In the genomic region with DNA sequence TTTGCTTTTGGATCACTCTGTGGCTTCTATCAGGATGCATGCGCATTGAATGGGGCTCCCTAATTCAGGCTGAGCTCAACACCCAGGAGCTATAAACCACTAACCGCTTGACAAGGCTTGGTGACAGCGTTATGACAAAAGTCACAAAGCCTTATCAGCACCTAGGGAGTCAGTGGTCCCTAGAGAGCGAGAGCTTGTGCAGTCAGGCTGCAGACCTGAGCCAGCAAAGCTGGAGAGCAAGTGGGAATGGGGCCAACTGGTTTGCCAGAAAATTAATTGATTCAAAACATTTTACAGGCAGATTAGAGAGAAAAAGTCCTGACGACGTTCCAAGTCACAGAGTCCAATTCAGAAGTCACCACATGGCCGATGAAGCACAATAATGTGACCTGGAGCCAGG, we compare ENCODE assay signal across 8 mouse cellular contexts. TPM values are rescaled to one million over a fixed set of nuclear protein-coding genes. Genes with fewer than 3 reads are reported as not detected.
DNase-seq lines count a peak whose midpoint lies in the region; ATAC-seq lines count a peak whose summit lies in the region.

No protein-coding gene starts in this region.

- H3K9me3 ChIP-seq in forebrain, embryonic 16.5 days (ENCODE audit: control insufficient read depth, low read length): no peaks in the 10 kb centered on the region
- H3K9me3 ChIP-seq in hindbrain, embryonic 13.5 days: no peaks in the 10 kb centered on the region

- ATAC-seq in forebrain, embryonic 16.5 days: peak; percentile 65
- peak; percentile 43 for ATAC-seq in hindbrain, embryonic 13.5 days (ENCODE audit: low FRiP score)
- peak; percentile 31; the same call in 1 of the 2 replicates for ATAC-seq in megakaryocyte-erythroid progenitor cell, adult 5-6 weeks (replicated peaks; ENCODE audit: low FRiP score, low TSS enrichment, poor library complexity, severe bottlenecking)

- whole genome bisulfite sequencing in forebrain, embryonic 16.5 days: 22% methylated on average over 7 of the region's 7 CpGs
- 31% methylated on average over 7 of the region's 7 CpGs for WGBS in hindbrain, embryonic 13.5 days

- H3K4me3 ChIP-seq in forebrain, embryonic 16.5 days (replicated peaks; ENCODE audit: low read length): no peak overlapping the region
- no peak overlapping the region for H3K4me3 ChIP-seq in hindbrain, embryonic 13.5 days

- peak; percentile 50 for DNase-seq in adrenal gland, postnatal 14 days
- DNase-seq in adrenal gland, postnatal 25 days: no peak
- peak; percentile 45 to 47 for DNase-seq in B cell, adult 2 months
- no peak for DNase-seq in frontal cortex, postnatal 10 days (ENCODE audit: low spot score in 2 of 2)
- DNase-seq in frontal cortex, postnatal 36 days (ENCODE audit: low spot score in 2 of 2): no peak

- no peak overlapping the region for H3K9ac ChIP-seq in forebrain, embryonic 16.5 days (replicated peaks; ENCODE audit: low read depth, low read length)
- no peak overlapping the region for H3K9ac ChIP-seq in hindbrain, embryonic 13.5 days

- no peak overlapping the region for H3K4me2 ChIP-seq in forebrain, embryonic 16.5 days (ENCODE audit: low read length)
- H3K4me2 ChIP-seq in hindbrain, embryonic 13.5 days: no peak overlapping the region

- H3K27ac ChIP-seq in forebrain, embryonic 16.5 days (ENCODE audit: low read length): peak overlapping the region; percentile 19; the same call in 1 of the 2 replicates
- peak overlapping the region; percentile 86 for H3K27ac ChIP-seq in hindbrain, embryonic 13.5 days

- H3K4me1 ChIP-seq in forebrain, embryonic 16.5 days (replicated peaks; ENCODE audit: control insufficient read depth, insufficient read depth, low read length): peaks cover 13% of the 10 kb centered on the region
- peaks cover 13% of the 10 kb centered on the region for H3K4me1 ChIP-seq in hindbrain, embryonic 13.5 days (replicated peaks)

- H3K36me3 ChIP-seq in forebrain, embryonic 16.5 days (ENCODE audit: control insufficient read depth, insufficient read depth): peaks cover 5% of the 10 kb centered on the region; the same call in 1 of the 2 replicates
- H3K36me3 ChIP-seq in hindbrain, embryonic 13.5 days: peaks cover 34% of the 10 kb centered on the region

- no peaks in the 10 kb centered on the region for H3K27me3 ChIP-seq in forebrain, embryonic 16.5 days (replicated peaks; ENCODE audit: control insufficient read depth, insufficient read depth, low read length)
- no peaks in the 10 kb centered on the region for H3K27me3 ChIP-seq in hindbrain, embryonic 13.5 days

RNA-seq across cellular contexts. Expression of gene Prep, which starts 37.1 kb away (rescaled TPM):
- total RNA-seq in adrenal gland, postnatal 14 days (2021): 18.3 and 19.7 TPM in 2 replicates
- total RNA-seq in adrenal gland, postnatal 25 days (2021): 25.4 and 27.3 TPM in 2 replicates
- 20.3 and 21.8 TPM in 2 replicates for polyA plus RNA-seq in forebrain, embryonic 16.5 days (2015; fragmentation: Nextera tagmentation; extraction: Ambion mirVana)
- 24.8 and 25.2 TPM in 2 replicates for polyA plus RNA-seq in hindbrain, embryonic 13.5 days (2015; fragmentation: Nextera tagmentation; extraction: Ambion mirVana)
- 9.0 and 15.4 TPM in 2 replicates for total RNA-seq in megakaryocyte-erythroid progenitor cell, adult 5-6 weeks (2014; fragmentation: Nextera tagmentation)
- total RNA-seq in megakaryocyte-erythroid progenitor cell, adult 5-6 weeks (2017): 11.8 and 13.6 TPM in 2 replicates

Comparison
In these comparisons a context has a peak if more than half of its experiments do, and no peak if none do; other contexts are left out.
1. DNase-seq: peak in adrenal gland, postnatal 14 days (single experiment) and B cell, adult 2 months (2 of 2); none in adrenal gland, postnatal 25 days (single experiment), frontal cortex, postnatal 10 days (0 of 2) and frontal cortex, postnatal 36 days (0 of 2).
2. Peak in every context shown above with its lines, with median percentiles within 50 percentile points of each other: ATAC-seq.